Mouse (Mus musculus): ENCODE measurements around the gene Ppan. TPM values are rescaled to one million over a fixed set of nuclear protein-coding genes. Genes with fewer than 3 reads are reported as not detected.

The Ppan gene
- polyA plus RNA-seq, 1 experiment from 2014 or later = 64.3 TPM

- Histone ChIP-seq H3K4me3 (ENCODE audit: low read depth, low read length) (no peak overlapping the region), H3K9me3 (replicated peaks; ENCODE audit: control insufficient read depth, low read length) (no peaks in the 10 kb centered on the region), H3K36me3 (replicated peaks; ENCODE audit: control insufficient read depth, insufficient read depth, low read depth, low read length) (peaks cover 7% of the 10 kb centered on the region), H3K4me2 (ENCODE audit: low read depth, low read length) (no peak overlapping the region; the same call in 1 of the 2 replicates), H3K27ac (replicated peaks; ENCODE audit: low read depth, low read length) (no peak overlapping the region), H3K27me3 (ENCODE audit: control insufficient read depth, insufficient read depth, low read length) (no peaks in the 10 kb centered on the region), H3K4me1 (ENCODE audit: control insufficient read depth, insufficient read depth, low read length) (no peaks in the 10 kb centered on the region), H3K9ac (replicated peaks; ENCODE audit: low read length) (no peak overlapping the region)
- ATAC-seq (replicated peaks; ENCODE audit: insufficient number of reproducible peaks, low FRiP score, low TSS enrichment, low read depth) (no peak), DNase-seq (ENCODE audit: low spot score) (no peak)
- WGBS = 84% methylated on average over 6 of the region's 6 CpGs
Observed at GRCm38 (mm10) chr9:20887191-20887590, 784 bp upstream of the Ppan start.

GRCm38 (mm10) chr9:20888386-20888765 lies 401 bp downstream of the Ppan start:
- DNase-seq (ENCODE audit: low spot score) (no peak), ATAC-seq (replicated peaks; ENCODE audit: insufficient number of reproducible peaks, low FRiP score, low TSS enrichment, low read depth) (peak; percentile 26; the same call in 1 of the 2 replicates)
- H3K27me3 ChIP-seq (ENCODE audit: control insufficient read depth, insufficient read depth, low read length) = no peaks in the 10 kb centered on the region
- peaks cover 7% of the 10 kb centered on the region for H3K36me3 ChIP-seq (replicated peaks; ENCODE audit: control insufficient read depth, insufficient read depth, low read depth, low read length)
- 0 out of 2 replicates have a peak overlapping the region, but pooled peaks have one; percentile 20 for H3K27ac ChIP-seq (replicated peaks; ENCODE audit: low read depth, low read length)
- peak overlapping the region; percentile 88 for H3K9ac ChIP-seq (replicated peaks; ENCODE audit: low read length)
- H3K4me3 ChIP-seq (ENCODE audit: low read depth, low read length) = peak overlapping the region; percentile 95
- H3K4me2 ChIP-seq (ENCODE audit: low read depth, low read length) = peak overlapping the region; percentile 77
- H3K4me1 ChIP-seq (ENCODE audit: control insufficient read depth, insufficient read depth, low read length) = no peaks in the 10 kb centered on the region
- WGBS = under 1% methylated on average over 30 of the region's 30 CpGs
- H3K9me3 ChIP-seq (replicated peaks; ENCODE audit: control insufficient read depth, low read length) = no peaks in the 10 kb centered on the region

GRCm38 (mm10) chr9:20889185-20890141 lies 1.5 kb downstream of the Ppan start:
- H3K4me2 ChIP-seq (ENCODE audit: low read depth, low read length) = peak overlapping the region; percentile 15; the same call in 1 of the 2 replicates
- H3K9ac ChIP-seq (replicated peaks; ENCODE audit: low read length) = no peak overlapping the region
- no peak for DNase-seq (ENCODE audit: low spot score)
- H3K27ac ChIP-seq (replicated peaks; ENCODE audit: low read depth, low read length) = no peak overlapping the region
- no peak for ATAC-seq (replicated peaks; ENCODE audit: insufficient number of reproducible peaks, low FRiP score, low TSS enrichment, low read depth)
- H3K4me1 ChIP-seq (ENCODE audit: control insufficient read depth, insufficient read depth, low read length) = no peaks in the 10 kb centered on the region
- peak overlapping the region; percentile 95; the same call in 1 of the 2 replicates for H3K4me3 ChIP-seq (ENCODE audit: low read depth, low read length)
- WGBS = 83% methylated on average over 29 of the region's 29 CpGs
- H3K9me3 ChIP-seq (replicated peaks; ENCODE audit: control insufficient read depth, low read length) = no peaks in the 10 kb centered on the region
- H3K27me3 ChIP-seq (ENCODE audit: control insufficient read depth, insufficient read depth, low read length) = no peaks in the 10 kb centered on the region
- peaks cover 7% of the 10 kb centered on the region for H3K36me3 ChIP-seq (replicated peaks; ENCODE audit: control insufficient read depth, insufficient read depth, low read depth, low read length)

- Histone ChIP-seq H3K36me3 (replicated peaks; ENCODE audit: control insufficient read depth, insufficient read depth, low read depth, low read length) (peaks cover 11% of the 10 kb centered on the region), H3K4me2 (ENCODE audit: low read depth, low read length) (no peak overlapping the region), H3K4me1 (ENCODE audit: control insufficient read depth, insufficient read depth, low read length) (no peaks in the 10 kb centered on the region), H3K4me3 (ENCODE audit: low read depth, low read length) (no peak overlapping the region), H3K9ac (replicated peaks; ENCODE audit: low read length) (no peak overlapping the region), H3K27me3 (ENCODE audit: control insufficient read depth, insufficient read depth, low read length) (no peaks in the 10 kb centered on the region), H3K9me3 (replicated peaks; ENCODE audit: control insufficient read depth, low read length) (no peaks in the 10 kb centered on the region), H3K27ac (replicated peaks; ENCODE audit: low read depth, low read length) (no peak overlapping the region)
- DNase-seq (ENCODE audit: low spot score) (no peak), ATAC-seq (replicated peaks; ENCODE audit: insufficient number of reproducible peaks, low FRiP score, low TSS enrichment, low read depth) (no peak)
- 92% methylated on average over 5 of the region's 5 CpGs for WGBS
Observed at GRCm38 (mm10) chr9:20890411-20890810, 2.4 kb downstream of the Ppan start.

- Histone ChIP-seq H3K4me3 (ENCODE audit: low read depth, low read length) (no peak overlapping the region), H3K36me3 (replicated peaks; ENCODE audit: control insufficient read depth, insufficient read depth, low read depth, low read length) (peaks cover 15% of the 10 kb centered on the region)
Observed at GRCm38 (mm10) chr9:20891339-20892103, 3.5 kb downstream of the Ppan start.

GRCm38 (mm10) chr9:20892104-20892653 lies 4.2 kb downstream of the Ppan start:
- no peak overlapping the region for H3K4me2 ChIP-seq (ENCODE audit: low read depth, low read length)
- peaks cover 1% of the 10 kb centered on the region; the same call in 1 of the 2 replicates for H3K4me1 ChIP-seq (ENCODE audit: control insufficient read depth, insufficient read depth, low read length)
- ATAC-seq (replicated peaks; ENCODE audit: insufficient number of reproducible peaks, low FRiP score, low TSS enrichment, low read depth) (no peak), DNase-seq (ENCODE audit: low spot score) (no peak)
- no peaks in the 10 kb centered on the region for H3K9me3 ChIP-seq (replicated peaks; ENCODE audit: control insufficient read depth, low read length)
- 76% methylated on average over 5 of the region's 5 CpGs for WGBS
- H3K4me3 ChIP-seq (ENCODE audit: low read depth, low read length) = no peak overlapping the region
- H3K9ac ChIP-seq (replicated peaks; ENCODE audit: low read length) = no peak overlapping the region
- no peaks in the 10 kb centered on the region for H3K27me3 ChIP-seq (ENCODE audit: control insufficient read depth, insufficient read depth, low read length)
- H3K27ac ChIP-seq (replicated peaks; ENCODE audit: low read depth, low read length) = no peak overlapping the region
- H3K36me3 ChIP-seq (replicated peaks; ENCODE audit: control insufficient read depth, insufficient read depth, low read depth, low read length) = peaks cover 15% of the 10 kb centered on the region

More at GRCm38 (mm10) chr9:20891339-20892103, 3.5 kb downstream of the Ppan start:
- DNase-seq (ENCODE audit: low spot score) = no peak
- no peaks in the 10 kb centered on the region for H3K27me3 ChIP-seq (ENCODE audit: control insufficient read depth, insufficient read depth, low read length)
- no peak overlapping the region for H3K4me2 ChIP-seq (ENCODE audit: low read depth, low read length)
- H3K27ac ChIP-seq (replicated peaks; ENCODE audit: low read depth, low read length) = no peak overlapping the region
- H3K9ac ChIP-seq (replicated peaks; ENCODE audit: low read length) = no peak overlapping the region
- H3K4me1 ChIP-seq (ENCODE audit: control insufficient read depth, insufficient read depth, low read length) = no peaks in the 10 kb centered on the region
- 84% methylated on average over 26 of the region's 26 CpGs for WGBS
- ATAC-seq (replicated peaks; ENCODE audit: insufficient number of reproducible peaks, low FRiP score, low TSS enrichment, low read depth) = no peak
- no peaks in the 10 kb centered on the region for H3K9me3 ChIP-seq (replicated peaks; ENCODE audit: control insufficient read depth, low read length)

GRCm38 (mm10) chr9:20893069-20893468 lies 5.1 kb downstream of the Ppan start:
- ATAC-seq (replicated peaks; ENCODE audit: insufficient number of reproducible peaks, low FRiP score, low TSS enrichment, low read depth) (no peak), DNase-seq (ENCODE audit: low spot score) (no peak)
- H3K9me3 ChIP-seq (replicated peaks; ENCODE audit: control insufficient read depth, low read length) = no peaks in the 10 kb centered on the region
- H3K4me1 ChIP-seq (ENCODE audit: control insufficient read depth, insufficient read depth, low read length) = peaks cover 5% of the 10 kb centered on the region; the same call in 1 of the 2 replicates
- H3K4me3 ChIP-seq (ENCODE audit: low read depth, low read length) = no peak overlapping the region
- peaks cover 15% of the 10 kb centered on the region for H3K36me3 ChIP-seq (replicated peaks; ENCODE audit: control insufficient read depth, insufficient read depth, low read depth, low read length)
- no peak overlapping the region for H3K4me2 ChIP-seq (ENCODE audit: low read depth, low read length)
- 65% methylated on average over 5 of the region's 5 CpGs for WGBS
- H3K27ac ChIP-seq (replicated peaks; ENCODE audit: low read depth, low read length) = no peak overlapping the region
- no peak overlapping the region for H3K9ac ChIP-seq (replicated peaks; ENCODE audit: low read length)
- H3K27me3 ChIP-seq (ENCODE audit: control insufficient read depth, insufficient read depth, low read length) = no peaks in the 10 kb centered on the region

Measured in embryonic facial prominence, embryonic 11.5 days (tissue).